Mouse (Mus musculus): ENCODE measurements around the gene Zfp787. TPM values are rescaled to one million over a fixed set of nuclear protein-coding genes. Genes with fewer than 3 reads are reported as not detected.
A peak's percentile ranks its signal among the peaks of the same experiment; 100 is the strongest.
"Not testable (repeated sequence)": the region's sequence is repeated elsewhere in the genome, so short reads cannot be mapped to it uniquely, and the experiment has no call there.

Gene Zfp787
- polyA plus RNA-seq, 1 experiment from 2014 or later: 19.8 TPM

DNA sequence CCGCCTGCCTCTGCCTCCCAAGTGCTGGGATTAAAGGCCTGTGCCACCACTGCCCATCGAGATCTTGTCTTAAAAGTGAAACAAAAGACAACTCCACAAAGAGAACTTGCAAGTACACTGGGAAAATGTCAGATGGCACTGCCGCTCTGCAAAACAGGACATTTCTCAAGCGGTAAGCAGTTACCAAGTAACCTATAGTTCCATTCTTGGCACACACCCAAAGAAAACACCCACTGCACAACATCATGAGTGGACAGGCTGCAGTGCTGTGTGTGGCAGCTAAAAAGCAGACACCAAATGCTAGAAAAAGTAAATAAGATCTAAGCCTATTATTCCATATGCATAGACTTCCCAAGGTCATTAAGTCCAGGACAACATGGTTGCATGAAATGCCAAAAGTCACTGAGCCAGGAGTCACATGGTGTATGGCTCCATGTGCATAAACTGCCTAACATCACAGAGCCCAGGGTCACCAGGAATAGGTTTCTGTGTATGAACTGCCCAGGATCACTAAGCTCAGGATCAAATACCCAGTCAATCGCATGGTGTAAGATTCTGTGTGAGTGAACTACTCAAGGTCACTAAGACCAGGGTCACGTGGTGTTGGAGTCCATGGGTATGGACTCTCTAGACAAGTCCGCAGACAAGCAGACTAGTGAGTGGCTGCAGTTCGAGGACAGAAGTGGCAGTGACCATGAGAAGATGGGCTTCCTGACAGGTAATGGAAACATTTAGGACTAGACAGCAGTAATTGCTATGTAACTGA, 10.2 kb downstream of the Zfp787 start:
- Histone ChIP-seq H3K4me1 (peaks cover 35% of the 10 kb centered on the region), H3K27ac (no peak overlapping the region; the same call in 1 of the 2 replicates), H3K9me3 (no peaks in the 10 kb centered on the region), H3K36me3 (peaks cover 15% of the 10 kb centered on the region), H3K4me2 (no peak overlapping the region), H3K27me3 (no peaks in the 10 kb centered on the region), H3K9ac (no peak overlapping the region), H3K4me3 (no peak overlapping the region)
- ATAC-seq (ENCODE audit: insufficient number of reproducible peaks, low FRiP score, low TSS enrichment, low read depth): no peak
- WGBS: 82% methylated on average over 8 of the region's 8 CpGs

DNA sequence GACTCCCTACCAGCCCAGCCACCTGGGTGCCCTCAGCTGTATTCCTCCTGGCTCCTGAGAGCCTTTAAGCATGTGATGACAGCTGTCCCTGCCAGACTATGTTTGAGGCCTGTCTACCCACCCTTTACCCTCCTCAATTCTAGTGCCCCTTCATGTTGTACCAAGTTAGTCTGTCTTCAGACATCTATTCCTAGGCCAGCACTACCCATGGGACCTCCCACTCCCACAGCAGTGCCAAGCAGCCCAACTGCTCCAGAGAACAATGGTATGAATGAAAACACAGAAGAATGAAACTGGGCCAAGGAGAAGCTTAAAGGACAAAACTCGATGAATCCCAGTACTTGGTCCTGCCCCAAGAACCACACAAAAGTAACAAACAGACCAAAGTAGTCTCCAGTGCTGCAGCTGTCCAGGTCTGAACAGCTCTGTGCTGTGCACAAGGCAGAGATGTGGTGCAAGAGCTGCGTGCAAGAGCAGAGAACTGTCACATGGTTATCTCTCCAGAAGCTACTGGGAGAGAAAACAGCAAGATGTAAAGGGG, 11.7 kb downstream of the Zfp787 start:
- WGBS: 87% methylated on average over 2 of the region's 2 CpGs
- peaks cover 34% of the 10 kb centered on the region for H3K4me1 ChIP-seq
- no peak overlapping the region for H3K4me3 ChIP-seq
- no peak overlapping the region for H3K9ac ChIP-seq
- H3K36me3 ChIP-seq: peaks cover 22% of the 10 kb centered on the region
- no peaks in the 10 kb centered on the region for H3K9me3 ChIP-seq
- ATAC-seq (ENCODE audit: insufficient number of reproducible peaks, low FRiP score, low TSS enrichment, low read depth): no peak
- no peak overlapping the region for H3K4me2 ChIP-seq
- no peaks in the 10 kb centered on the region for H3K27me3 ChIP-seq
- no peak overlapping the region for H3K27ac ChIP-seq

DNA sequence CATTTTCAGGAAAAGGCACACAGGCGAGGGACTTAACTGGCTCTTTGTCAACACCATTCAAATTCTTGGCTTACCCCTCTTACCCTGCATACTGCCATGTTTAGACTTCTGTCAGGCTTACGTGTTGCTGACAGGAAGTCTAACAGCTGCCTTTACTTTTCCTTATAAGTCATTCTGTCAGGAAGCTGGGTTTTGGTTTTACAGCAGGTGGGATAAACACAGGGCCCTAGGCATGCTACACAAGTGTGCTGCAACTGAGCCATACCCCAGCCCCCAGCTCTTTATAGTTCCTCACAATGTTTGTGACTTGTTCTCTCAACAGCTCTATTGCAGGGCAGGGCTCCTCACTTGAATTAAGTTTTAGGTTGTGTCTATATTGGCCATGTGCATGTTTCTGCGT, 16.5 kb downstream of the Zfp787 start:
- 68% methylated on average over 3 of the region's 3 CpGs for WGBS
- no peak overlapping the region for H3K9ac ChIP-seq
- ATAC-seq (ENCODE audit: insufficient number of reproducible peaks, low FRiP score, low TSS enrichment, low read depth): no peak
- H3K4me2 ChIP-seq: no peak overlapping the region
- no peak overlapping the region for H3K4me3 ChIP-seq
- H3K27ac ChIP-seq: no peak overlapping the region
- H3K27me3 ChIP-seq: no peaks in the 10 kb centered on the region
- no peaks in the 10 kb centered on the region for H3K4me1 ChIP-seq
- H3K9me3 ChIP-seq: no peaks in the 10 kb centered on the region
- peaks cover 28% of the 10 kb centered on the region for H3K36me3 ChIP-seq

DNA sequence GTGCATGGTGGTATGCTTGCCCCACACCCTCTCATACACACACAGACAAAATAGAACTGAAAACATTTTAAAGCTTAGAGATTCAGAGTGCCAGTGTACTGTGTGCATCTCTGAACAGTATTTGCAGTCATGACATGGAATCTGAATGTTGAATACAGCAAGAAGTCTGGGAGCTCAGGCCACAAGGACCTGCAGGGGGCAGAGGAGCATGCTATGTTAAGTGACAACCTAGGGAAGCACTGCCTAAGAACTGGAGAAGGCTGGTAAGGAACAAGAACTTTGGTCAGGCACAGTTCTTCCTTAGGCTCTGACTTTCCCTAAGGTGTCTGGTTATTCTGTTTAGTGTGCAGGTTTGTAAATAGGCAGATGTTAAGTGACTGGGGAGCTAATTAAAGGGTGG, 19.3 kb downstream of the Zfp787 start:
- H3K27me3 ChIP-seq: no peaks in the 10 kb centered on the region
- no peak for ATAC-seq (ENCODE audit: insufficient number of reproducible peaks, low FRiP score, low TSS enrichment, low read depth)
- peaks cover 17% of the 10 kb centered on the region; the same call in 1 of the 2 replicates for H3K9me3 ChIP-seq
- no peaks in the 10 kb centered on the region for H3K4me1 ChIP-seq
- H3K27ac ChIP-seq: no peak overlapping the region
- no peak overlapping the region for H3K4me3 ChIP-seq
- H3K4me2 ChIP-seq: no peak overlapping the region
- no peak overlapping the region for H3K9ac ChIP-seq
- peaks cover 47% of the 10 kb centered on the region for H3K36me3 ChIP-seq

DNA sequence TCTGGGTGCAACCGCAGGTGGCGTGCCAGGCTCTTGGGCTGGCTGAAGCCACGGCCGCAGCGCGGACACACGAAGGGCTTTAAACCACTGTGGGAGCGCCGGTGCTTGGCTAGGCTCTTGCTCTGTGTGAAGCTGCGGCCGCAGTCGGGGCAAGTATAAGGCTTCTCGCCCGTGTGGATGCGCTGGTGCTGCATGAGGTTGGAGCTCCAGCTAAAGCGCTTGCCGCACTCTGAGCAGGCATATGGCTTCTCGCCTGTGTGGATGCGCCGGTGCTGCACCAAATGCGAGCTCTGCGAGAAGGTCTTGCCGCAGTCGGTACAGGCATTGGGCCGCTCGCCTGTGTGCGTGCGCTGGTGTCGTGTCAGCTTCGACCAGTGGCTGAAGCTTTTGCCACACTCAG, 23.2 kb downstream of the Zfp787 start:
- Histone ChIP-seq H3K36me3 (peaks cover 40% of the 10 kb centered on the region), H3K27ac (no peak overlapping the region), H3K4me1 (no peaks in the 10 kb centered on the region), H3K9ac (no peak overlapping the region), H3K9me3 (peaks cover 17% of the 10 kb centered on the region; the same call in 1 of the 2 replicates), H3K4me2 (no peak overlapping the region), H3K27me3 (no peaks in the 10 kb centered on the region), H3K4me3 (no peak overlapping the region)
- 82% methylated on average over 30 of the region's 30 CpGs for WGBS
- ATAC-seq (ENCODE audit: insufficient number of reproducible peaks, low FRiP score, low TSS enrichment, low read depth): no peak

DNA sequence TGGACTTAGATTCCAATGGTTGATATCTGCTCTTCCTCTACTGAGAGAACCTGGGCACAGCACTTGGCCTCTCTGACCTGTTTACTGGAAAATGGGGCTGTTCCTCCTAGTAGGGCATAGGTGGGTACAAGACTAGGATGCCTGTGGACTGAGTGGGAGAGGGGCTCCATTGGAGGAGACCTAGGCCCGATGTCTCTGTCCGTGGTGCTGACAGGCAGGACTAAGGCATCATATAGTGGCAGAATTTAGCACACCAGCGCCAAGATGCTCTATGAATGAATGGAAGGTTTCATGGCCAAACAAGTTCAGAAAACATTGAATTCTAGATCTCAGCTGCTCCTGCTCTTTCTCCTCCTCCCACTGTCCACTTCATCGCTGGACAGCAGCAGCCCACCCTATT, 25.5 kb downstream of the Zfp787 start:
- Histone ChIP-seq H3K27me3 (no peaks in the 10 kb centered on the region), H3K4me2 (no peak overlapping the region), H3K9ac (no peak overlapping the region), H3K4me3 (no peak overlapping the region), H3K4me1 (peaks cover 2% of the 10 kb centered on the region; the same call in 1 of the 2 replicates), H3K36me3 (peaks cover 35% of the 10 kb centered on the region), H3K27ac (no peak overlapping the region), H3K9me3 (peaks cover 17% of the 10 kb centered on the region; the same call in 1 of the 2 replicates)
- ATAC-seq (ENCODE audit: insufficient number of reproducible peaks, low FRiP score, low TSS enrichment, low read depth): no peak
- WGBS: 48% methylated on average over 4 of the region's 4 CpGs

DNA sequence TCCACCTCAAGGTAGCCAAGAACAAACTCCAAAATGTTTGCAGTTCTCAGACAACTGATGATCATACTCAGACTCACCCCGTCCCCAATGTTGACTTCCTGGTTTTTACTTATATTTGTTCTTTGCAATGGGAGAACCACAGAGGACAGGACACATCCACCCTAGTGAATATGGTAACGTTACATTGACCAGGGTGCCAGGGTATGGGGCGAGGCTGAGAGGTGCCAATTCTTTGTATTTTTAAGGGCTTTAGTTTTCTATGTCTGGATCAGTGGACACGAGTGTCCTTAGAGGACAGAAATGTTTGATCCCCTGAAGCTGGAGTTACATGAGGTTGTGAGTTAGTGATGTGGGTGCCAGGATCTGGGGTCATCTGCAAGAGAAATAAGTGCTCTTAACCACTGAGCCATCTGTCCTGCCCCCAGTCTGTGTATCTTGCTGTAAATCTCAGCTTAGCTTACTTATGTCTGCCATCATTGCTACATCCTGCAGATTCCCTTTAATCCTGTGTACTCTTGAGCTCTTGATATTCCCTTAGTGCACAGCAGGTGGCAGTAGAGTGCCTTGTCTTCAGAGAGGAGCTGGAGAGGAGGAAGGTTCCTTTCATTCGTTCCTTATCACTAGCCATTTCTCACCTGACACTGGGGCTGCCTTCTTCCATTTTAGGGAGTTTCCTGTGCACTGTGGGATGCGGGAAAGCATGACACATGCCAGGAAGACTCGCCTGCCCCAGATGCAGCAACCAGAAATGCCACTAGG, 28.9 kb downstream of the Zfp787 start:
- Histone ChIP-seq H3K27ac (no peak overlapping the region), H3K4me2 (no peak overlapping the region), H3K9me3 (0 out of 2 replicates have a peak, but pooled peaks cover under 1% of the 10 kb centered on the region), H3K9ac (no peak overlapping the region), H3K36me3 (peaks cover 12% of the 10 kb centered on the region), H3K27me3 (no peaks in the 10 kb centered on the region), H3K4me3 (no peak overlapping the region), H3K4me1 (peaks cover 2% of the 10 kb centered on the region; the same call in 1 of the 2 replicates)
- ATAC-seq (ENCODE audit: insufficient number of reproducible peaks, low FRiP score, low TSS enrichment, low read depth): peak; percentile 38; the same call in 1 of the 2 replicates
- WGBS: 36% methylated on average over 7 of the region's 7 CpGs

DNA sequence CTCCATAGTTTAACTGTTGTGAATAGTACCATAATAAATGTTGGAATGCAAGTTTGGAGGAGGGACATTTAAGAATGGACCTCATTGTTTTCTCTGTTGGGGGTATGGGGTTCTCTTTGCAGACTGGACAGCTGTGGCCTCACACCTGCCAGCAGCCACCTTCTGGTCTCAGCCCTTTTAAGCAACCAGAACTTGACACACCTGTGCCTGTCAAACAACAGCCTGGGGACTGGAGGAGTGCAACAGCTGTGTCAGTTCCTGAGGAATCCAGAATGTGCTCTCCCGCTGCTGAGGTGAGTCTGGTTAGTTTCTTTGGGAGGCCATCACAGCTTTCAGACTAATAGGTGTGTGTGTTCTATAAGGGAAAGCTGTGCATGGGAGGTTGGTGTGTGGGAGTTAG, 34.7 kb downstream of the Zfp787 start:
- H3K36me3 ChIP-seq, H3K9me3 ChIP-seq, H3K4me3 ChIP-seq, H3K9ac ChIP-seq, H3K4me1 ChIP-seq, H3K27me3 ChIP-seq, H3K27ac ChIP-seq, H3K4me2 ChIP-seq: not testable (repeated sequence)
- WGBS: 42% methylated on average over 1 of the region's 1 CpGs
- peak; percentile 37; the same call in 1 of the 2 replicates for ATAC-seq (ENCODE audit: insufficient number of reproducible peaks, low FRiP score, low TSS enrichment, low read depth)

DNA sequence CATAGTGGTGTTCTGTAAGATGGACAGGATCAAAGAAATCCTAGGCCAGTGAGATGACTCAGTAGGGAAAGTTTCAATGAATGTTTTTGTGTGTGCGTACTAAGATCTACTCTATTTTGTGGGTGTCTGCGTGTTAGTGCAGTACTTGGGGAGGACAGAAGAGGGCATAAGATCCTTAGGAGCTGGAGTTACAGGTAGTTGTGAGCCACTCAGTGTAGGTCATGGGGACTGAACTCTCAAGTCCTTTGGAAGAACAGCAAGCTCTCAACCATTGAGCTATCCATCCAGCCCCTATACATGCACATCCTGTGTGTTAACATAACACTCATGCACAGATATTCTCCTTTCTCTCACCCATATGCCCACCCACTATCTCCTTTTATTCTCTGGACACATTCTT, 35.7 kb downstream of the Zfp787 start:
- 81% methylated on average over 2 of the region's 2 CpGs for WGBS
- not testable (repeated sequence) for H3K27ac ChIP-seq; ATAC-seq (ENCODE audit: insufficient number of reproducible peaks, low FRiP score, low TSS enrichment, low read depth)

DNA sequence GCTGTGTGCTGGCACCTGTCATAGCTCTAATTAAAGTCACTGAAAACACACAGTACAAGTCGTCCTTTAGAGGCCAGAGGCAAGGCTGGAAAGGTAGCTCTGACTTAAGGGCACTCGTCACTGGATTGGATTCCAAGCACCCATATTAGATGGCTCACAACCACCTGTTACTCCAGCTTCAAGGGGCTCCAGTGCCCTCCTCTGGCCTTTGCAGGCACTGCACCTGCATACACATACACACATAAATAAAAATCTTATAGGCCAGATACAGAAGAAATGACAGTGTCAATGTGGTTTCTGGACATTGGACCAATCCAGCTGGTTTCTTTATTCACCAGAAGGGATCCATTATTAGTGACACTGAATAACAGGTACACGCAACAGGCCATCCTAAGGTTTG, 36.3 kb downstream of the Zfp787 start:
- WGBS: 74% methylated on average over 3 of the region's 3 CpGs

More for the DNA sequence above, 35.7 kb downstream of the Zfp787 start:
- not testable (repeated sequence) for H3K9me3 ChIP-seq, H3K4me1 ChIP-seq, H3K27me3 ChIP-seq, H3K36me3 ChIP-seq, H3K9ac ChIP-seq, H3K4me3 ChIP-seq, H3K4me2 ChIP-seq

More for the DNA sequence above, 36.3 kb downstream of the Zfp787 start:
- Histone ChIP-seq H3K4me1 (no peaks in the 10 kb centered on the region), H3K9ac (no peak overlapping the region), H3K4me2 (no peak overlapping the region), H3K27me3 (no peaks in the 10 kb centered on the region), H3K27ac (no peak overlapping the region), H3K36me3 (no peaks in the 10 kb centered on the region), H3K4me3 (no peak overlapping the region), H3K9me3 (no peaks in the 10 kb centered on the region)
- no peak for ATAC-seq (ENCODE audit: insufficient number of reproducible peaks, low FRiP score, low TSS enrichment, low read depth)

Data from limb, embryonic 15.5 days (tissue).